Mouse (Mus musculus) stomach, embryonic 14.5 days (tissue): Measurements from ENCODE around the gene Gm6904. TPM values are rescaled to one million over a fixed set of nuclear protein-coding genes. Genes with fewer than 3 reads are reported as not detected.
"Not testable (repeated sequence)": the region's sequence is repeated elsewhere in the genome, so short reads cannot be mapped to it uniquely, and the experiment has no call there.

ENCODE experiments used
- ATAC-seq: fragments of 200-750 bp; cut with Nextera tagmentation; 2 replicates; pipeline ENCODE4 v1.8.0; 2017; ENCODE audit warnings: low read depth, moderate TSS enrichment; ENCODE audit not compliant: insufficient number of reproducible peaks, insufficient read depth, low FRiP score
- H3K27ac ChIP-seq: fragments of 300-500 bp; sonication (generic); 2 replicates; pipeline ENCODE4 v1.5.1; 2014; ENCODE audit warnings: mild to moderate bottlenecking, low read length, moderate library complexity, mixed read lengths
- H3K27me3 ChIP-seq: fragments of 300-500 bp; sonication (generic); 2 replicates; pipeline ENCODE4 v1.6.1; 2014; ENCODE audit warnings: low read length, control low read depth, mixed read lengths; ENCODE audit not compliant: control insufficient read depth, insufficient read depth
- H3K36me3 ChIP-seq: fragments of 300-500 bp; sonication (generic); 2 replicates; pipeline ENCODE4 v1.6.1; 2014; ENCODE audit warnings: mild to moderate bottlenecking, control low read depth, low read length, moderate library complexity, mixed read lengths; ENCODE audit not compliant: control insufficient read depth, insufficient read depth
- H3K4me1 ChIP-seq: fragments of 300-500 bp; sonication (generic); 2 replicates; pipeline ENCODE4 v1.6.1; 2014; ENCODE audit warnings: low read length, control low read depth, mixed read lengths; ENCODE audit not compliant: control insufficient read depth, insufficient read depth
- H3K4me2 ChIP-seq: fragments of 300-500 bp; sonication (generic); replicated peaks from 2 replicates; pipeline ENCODE4 v1.6.1; 2014; ENCODE audit warnings: low read depth, low read length, control low read depth
- H3K4me3 ChIP-seq: fragments of 300-500 bp; sonication (generic); 2 replicates; pipeline ENCODE4 v1.5.1; 2014; ENCODE audit warnings: low read depth, low read length, control low read depth
- H3K9ac ChIP-seq: fragments of 300-500 bp; sonication (generic); replicated peaks from 2 replicates; pipeline ENCODE4 v1.6.1; 2014; ENCODE audit warnings: low read depth, mild to moderate bottlenecking, control low read depth, low read length, moderate library complexity, mixed read lengths
- H3K9me3 ChIP-seq: fragments of 300-500 bp; sonication (generic); 2 replicates; pipeline ENCODE4 v1.6.1; 2016; ENCODE audit warnings: low read depth, low read length, control low read depth; ENCODE audit not compliant: control insufficient read depth
- WGBS: fragments of 180-500 bp; shearing (Covaris S2); extraction: QIAGEN DNeasy Blood & Tissue Kit; methylation state at CpG from one replicate; pipeline ENCODE4 v1.1.7; 2014; 5-methylcytosine and 5-hydroxymethylcytosine counted together
- polyA plus RNA-seq: library from polyadenylated mRNA; unstranded; fragments of >200 nt; fragmentation: Nextera tagmentation; extraction: Ambion mirVana; gene quantifications from 2 replicates; pipeline ENCODE4 v1.2.1, GENCODE M21; 2014

Gene Gm6904
- polyA plus RNA-seq, result not detected in 2 replicates

GRCm38 (mm10) chr14:59260056-59260455 is at the start of gene Gm6904:
TSS of gene Gm6904 (minus strand) at chr14:59260216.
- no peak within 1 kb of the TSS for H3K27ac ChIP-seq
- 54% methylated on average over 3 of the region's 3 CpGs for WGBS
- H3K4me3 ChIP-seq, result no peak within 1 kb of the TSS
- H3K27me3 ChIP-seq, result no peaks in the 10 kb centered on the region
- no peaks in the 10 kb centered on the region for H3K9me3 ChIP-seq
- H3K9ac ChIP-seq, result no peak within 1 kb of the TSS
- no peak within 1 kb of the TSS for H3K4me2 ChIP-seq
- no peak for ATAC-seq
- H3K4me1 ChIP-seq, result no peaks in the 10 kb centered on the region
- H3K36me3 ChIP-seq, result no peaks in the 10 kb centered on the region

DNA sequence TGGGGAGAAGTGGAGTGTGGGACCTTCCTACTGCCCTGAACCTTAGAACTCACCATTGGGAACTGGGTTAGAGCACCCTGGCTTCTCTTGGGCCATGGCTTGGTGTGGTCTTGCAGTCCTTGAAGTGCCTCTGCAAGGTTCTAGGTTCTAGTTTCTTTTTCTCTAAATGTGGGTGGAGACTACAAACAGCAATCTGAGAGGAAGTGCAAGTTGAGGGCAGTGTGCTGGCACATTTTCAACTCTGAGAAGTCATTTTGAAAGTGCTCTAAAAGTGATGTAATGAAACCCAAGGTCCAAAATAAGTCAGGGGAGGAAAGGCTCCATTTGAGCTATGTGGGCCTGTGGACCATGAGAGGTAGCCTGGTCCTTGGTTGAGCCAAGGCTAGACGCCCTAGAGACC is 37.4 kb upstream of the Gm6904 start, which contains the start of gene Phf11a:
TSS of gene Phf11a (minus strand) at position 132 of the 400 bp plus-strand sequence.
- not testable (repeated sequence) for H3K36me3 ChIP-seq, H3K4me1 ChIP-seq, H3K4me3 ChIP-seq, ATAC-seq, H3K9me3 ChIP-seq, H3K27me3 ChIP-seq, H3K9ac ChIP-seq, H3K4me2 ChIP-seq, H3K27ac ChIP-seq
- WGBS, result 63% methylated on average over 1 of the region's 1 CpGs

- not testable (repeated sequence) for ATAC-seq
These were observed 31.8 kb upstream of the Gm6904 start for GRCm38 (mm10) chr14:59291769-59292168.

DNA sequence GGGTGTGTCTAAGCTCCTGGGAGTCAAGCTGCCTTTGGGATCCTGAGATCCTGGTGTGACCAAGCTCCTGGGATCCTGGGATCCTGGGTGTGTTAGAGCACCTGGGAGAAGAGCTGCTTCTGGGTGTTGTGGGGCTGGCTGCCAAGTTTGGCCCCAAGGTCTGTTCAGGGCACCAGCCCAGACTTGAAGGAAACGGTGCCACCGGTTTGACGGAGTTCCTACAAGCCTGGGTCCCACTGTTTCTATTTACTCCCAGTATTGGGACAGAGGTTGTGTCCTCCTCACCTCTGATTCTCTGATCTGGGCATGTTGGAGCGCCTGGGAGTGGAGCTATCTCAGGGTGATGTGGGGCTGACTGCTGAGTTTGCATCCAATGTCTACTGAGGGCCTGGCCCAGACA is 14.9 kb upstream of the Gm6904 start:
- H3K36me3 ChIP-seq, result not testable (repeated sequence)

More at GRCm38 (mm10) chr14:59291769-59292168, 31.8 kb upstream of the Gm6904 start:
- not testable (repeated sequence) for H3K4me3 ChIP-seq, H3K4me1 ChIP-seq, H3K9ac ChIP-seq, H3K27me3 ChIP-seq, H3K9me3 ChIP-seq, H3K36me3 ChIP-seq, H3K27ac ChIP-seq, H3K4me2 ChIP-seq

DNA sequence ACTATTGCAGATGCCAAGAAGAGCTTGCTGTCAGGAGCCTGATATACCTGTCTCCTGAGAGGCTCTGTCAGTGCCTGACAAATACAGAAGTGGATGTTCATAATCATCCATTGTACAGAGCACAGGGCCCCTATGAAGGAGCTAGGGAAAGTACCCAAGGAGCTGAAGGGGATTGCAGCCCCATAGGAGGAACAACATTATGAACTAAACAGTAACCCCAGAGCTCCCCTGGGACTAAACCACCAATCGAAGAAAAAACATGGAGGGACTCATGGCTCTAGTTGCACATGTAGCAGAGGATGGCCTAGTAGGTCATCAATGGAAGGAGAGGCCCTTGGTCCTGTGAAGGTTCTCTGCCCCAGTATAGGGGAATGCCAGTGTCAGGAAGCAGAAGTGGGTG is 4.2 kb downstream of the Gm6904 start:
- not testable (repeated sequence) for H3K4me3 ChIP-seq, H3K27me3 ChIP-seq, H3K36me3 ChIP-seq, H3K27ac ChIP-seq, H3K4me2 ChIP-seq, H3K9me3 ChIP-seq, H3K4me1 ChIP-seq, H3K9ac ChIP-seq, ATAC-seq
- 84% methylated on average over 1 of the region's 1 CpGs for WGBS

More for the DNA sequence above, 14.9 kb upstream of the Gm6904 start:
- WGBS, result 76% methylated on average over 4 of the region's 4 CpGs
- H3K9me3 ChIP-seq, H3K4me2 ChIP-seq, H3K27ac ChIP-seq, ATAC-seq, H3K4me1 ChIP-seq, H3K4me3 ChIP-seq, H3K27me3 ChIP-seq, H3K9ac ChIP-seq: not testable (repeated sequence)

GRCm38 (mm10) chr14:59250350-59250749 is 9.7 kb downstream of the Gm6904 start:
- not testable (repeated sequence) for H3K4me1 ChIP-seq, H3K36me3 ChIP-seq, H3K9me3 ChIP-seq, H3K27me3 ChIP-seq, H3K9ac ChIP-seq, H3K4me3 ChIP-seq, H3K4me2 ChIP-seq, ATAC-seq, H3K27ac ChIP-seq
- WGBS, result 47% methylated on average over 5 of the region's 5 CpGs

DNA sequence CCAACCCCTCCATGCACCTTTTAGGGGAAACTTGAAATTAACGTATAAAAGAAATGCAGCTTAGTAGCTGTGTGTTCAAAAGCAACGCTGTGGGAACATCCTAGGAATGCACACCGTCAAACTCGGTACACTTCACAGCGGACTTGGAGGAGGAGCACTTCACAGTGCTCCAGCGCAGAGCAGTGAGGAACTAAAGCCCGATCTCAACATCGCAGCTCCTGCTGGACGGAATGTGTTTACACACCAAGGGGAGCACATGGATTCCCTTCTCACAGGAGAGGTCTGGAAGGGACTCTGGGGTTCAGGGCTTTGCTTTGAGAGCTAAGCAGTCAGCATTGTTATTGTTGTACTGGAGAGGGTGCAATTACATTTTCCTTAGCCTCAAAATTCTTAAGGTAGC is 26.4 kb downstream of the Gm6904 start:
- H3K9me3 ChIP-seq, result no peaks in the 10 kb centered on the region
- WGBS, result 88% methylated on average over 9 of the region's 9 CpGs
- no peaks in the 10 kb centered on the region for H3K4me1 ChIP-seq
- no peak for ATAC-seq
- H3K4me2 ChIP-seq, result no peak overlapping the region
- H3K27me3 ChIP-seq, result no peaks in the 10 kb centered on the region
- H3K9ac ChIP-seq, result no peak overlapping the region
- H3K4me3 ChIP-seq, result no peak overlapping the region
- H3K36me3 ChIP-seq, result peaks cover 68% of the 10 kb centered on the region
- no peak overlapping the region for H3K27ac ChIP-seq

- 61% methylated on average over 5 of the region's 5 CpGs for WGBS
These were observed 28.0 kb downstream of the Gm6904 start for GRCm38 (mm10) chr14:59232003-59232402.

DNA sequence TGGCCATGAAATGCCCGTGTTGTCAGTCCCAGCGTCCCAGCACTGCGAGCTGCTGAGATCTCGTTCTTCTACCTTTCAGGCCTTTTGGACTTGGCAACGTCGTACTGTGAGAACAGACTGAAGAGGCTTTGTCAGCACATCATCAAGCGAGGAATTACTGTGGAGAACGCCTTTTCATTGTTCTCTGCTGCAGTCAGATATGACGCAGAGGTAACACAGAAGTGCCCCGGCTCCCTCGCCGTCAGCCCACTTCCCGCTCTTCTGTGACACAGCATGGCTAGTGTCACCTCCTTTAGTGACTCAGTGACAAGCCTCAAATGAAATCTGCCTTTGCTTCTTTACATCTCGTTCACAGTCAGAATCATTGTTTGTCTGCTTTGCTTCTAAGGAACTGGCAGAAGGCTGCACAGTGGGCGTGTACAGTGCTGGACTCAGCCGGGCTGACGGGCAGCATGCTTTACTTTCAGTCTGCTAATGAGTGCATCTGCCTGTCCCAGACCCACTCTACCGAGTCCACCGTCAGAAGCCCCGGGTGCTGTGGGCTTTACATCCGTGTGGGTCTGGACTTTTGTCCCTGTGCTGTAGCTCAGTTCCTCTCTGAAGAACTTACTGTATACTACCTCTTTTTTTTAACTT is 29.6 kb downstream of the Gm6904 start:
- Histone ChIP-seq H3K4me1 (no peaks in the 10 kb centered on the region), H3K27me3 (no peaks in the 10 kb centered on the region), H3K4me2 (no peak overlapping the region), H3K36me3 (peaks cover 69% of the 10 kb centered on the region), H3K4me3 (no peak overlapping the region), H3K9me3 (no peaks in the 10 kb centered on the region), H3K27ac (no peak overlapping the region), H3K9ac (no peak overlapping the region)
- ATAC-seq, result no peak
- WGBS, result 92% methylated on average over 21 of the region's 21 CpGs

More at GRCm38 (mm10) chr14:59232003-59232402, 28.0 kb downstream of the Gm6904 start:
- no peaks in the 10 kb centered on the region for H3K4me1 ChIP-seq
- no peak overlapping the region for H3K9ac ChIP-seq
- H3K36me3 ChIP-seq, result peaks cover 71% of the 10 kb centered on the region
- H3K27ac ChIP-seq, result no peak overlapping the region
- H3K4me2 ChIP-seq, result no peak overlapping the region
- no peak for ATAC-seq
- no peak overlapping the region for H3K4me3 ChIP-seq
- no peaks in the 10 kb centered on the region for H3K9me3 ChIP-seq
- no peaks in the 10 kb centered on the region for H3K27me3 ChIP-seq
